Comparison of ENCODE assay signal across 13 mouse cellular contexts in the genomic region with DNA sequence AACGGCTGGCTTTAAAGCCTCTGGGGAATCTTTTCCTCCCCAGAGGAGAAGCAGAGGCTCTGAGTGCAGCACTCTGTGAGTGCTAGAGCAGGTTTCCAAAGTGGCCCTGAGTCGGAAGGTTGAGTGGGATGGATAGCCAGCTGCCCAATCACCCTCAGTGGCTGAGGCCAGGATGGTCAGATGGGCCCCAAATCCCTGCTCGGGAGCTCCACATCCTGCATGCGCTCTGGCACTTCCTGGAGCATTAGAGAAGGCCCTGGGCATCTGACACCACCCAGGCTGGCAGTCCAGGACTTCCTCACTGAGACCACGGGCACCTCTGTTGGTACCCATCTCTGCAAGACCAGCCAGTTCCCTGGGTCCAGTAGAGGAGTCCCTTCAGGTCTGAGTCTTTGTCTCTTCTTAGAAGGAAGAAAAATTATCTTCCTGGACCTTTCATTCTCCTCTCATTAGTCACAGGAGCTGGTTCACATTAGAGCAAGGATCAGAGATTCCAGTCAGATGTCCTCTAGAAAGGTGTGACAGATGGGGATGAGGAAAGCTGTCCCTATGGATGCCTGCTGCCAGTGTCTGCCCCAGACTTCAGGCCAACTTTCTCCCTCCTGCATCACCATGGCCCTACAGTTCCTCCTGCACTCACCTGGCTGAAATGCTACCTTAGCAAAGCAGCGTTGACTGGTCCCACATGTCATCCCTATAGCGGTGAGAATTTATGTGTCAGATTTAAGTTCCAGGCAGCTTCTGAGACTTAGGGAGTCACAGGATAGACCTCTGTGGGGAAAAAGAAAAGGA.
"Had no signal": no experiment of that assay in that cellular context is flagged by ENCODE, and none has a peak within 500 bp of the region (broad histone marks: within the 10 kb centered on the region; RNA-seq: fewer than 3 reads in every experiment).

No protein-coding gene starts in this region.

- DNase-seq: kidney, adult 18-20 months; kidney, postnatal 14 days; left cerebral cortex, postnatal 4 days; liver, embryonic 13.5 days; lung, postnatal 36 days; midbrain, embryonic 14.5 days; retina, postnatal 1 day; right cerebral cortex, postnatal 4 days had no signal

- H3K4me3 ChIP-seq: limb, embryonic 15.5 days; liver, embryonic 13.5 days; midbrain, embryonic 10.5 days; myocyte; neural tube, embryonic 12.5 days had no signal

- H3K27ac ChIP-seq: limb, embryonic 15.5 days; liver, embryonic 13.5 days; midbrain, embryonic 10.5 days; neural tube, embryonic 12.5 days had no signal

- H3K9me3 ChIP-seq: limb, embryonic 15.5 days; liver, embryonic 13.5 days; midbrain, embryonic 10.5 days; neural tube, embryonic 12.5 days had no signal

- H3K36me3 ChIP-seq: limb, embryonic 15.5 days; liver, embryonic 13.5 days; midbrain, embryonic 10.5 days; neural tube, embryonic 12.5 days had no signal

- H3K27me3 ChIP-seq: limb, embryonic 15.5 days; liver, embryonic 13.5 days; neural tube, embryonic 12.5 days had no signal

- H3K9ac ChIP-seq: limb, embryonic 15.5 days; liver, embryonic 13.5 days; neural tube, embryonic 12.5 days had no signal

- H3K4me1 ChIP-seq: liver, embryonic 13.5 days; midbrain, embryonic 10.5 days; neural tube, embryonic 12.5 days had no signal

- ATAC-seq: lung, postnatal 0 days had no signal

- H3K4me2 ChIP-seq: limb, embryonic 15.5 days; liver, embryonic 13.5 days; neural tube, embryonic 12.5 days had no signal
